Mouse (Mus musculus): Measurements from ENCODE around the gene Prr36. TPM values are rescaled to one million over a fixed set of nuclear protein-coding genes. Genes with fewer than 3 reads are reported as not detected.

The Prr36 gene
- polyA plus RNA-seq, 1 experiment from 2014 or later = 7.5 TPM

GRCm38 (mm10) chr8:4213210-4214005 is 3.9 kb downstream of the Prr36 start:
- peak overlapping the region; percentile 84 for H3K4me2 ChIP-seq

GRCm38 (mm10) chr8:4212809-4213209 is 4.5 kb downstream of the Prr36 start:
- H3K36me3 ChIP-seq = peaks cover 6% of the 10 kb centered on the region; the same call in 1 of the 2 replicates
- H3K9me3 ChIP-seq = no peaks in the 10 kb centered on the region
- H3K27me3 ChIP-seq = peaks cover 28% of the 10 kb centered on the region
- peak overlapping the region; percentile 84 for H3K4me2 ChIP-seq
- peak overlapping the region; percentile 41 for H3K4me3 ChIP-seq
- H3K27ac ChIP-seq = peak overlapping the region; percentile 85
- peak; percentile 10; the same call in 1 of the 2 replicates for ATAC-seq (ENCODE audit: borderline replicate concordance, extremely low read depth, low FRiP score, low TSS enrichment)
- H3K9ac ChIP-seq = peak overlapping the region; percentile 36
- WGBS = under 1% methylated on average over 25 of the region's 25 CpGs
- H3K4me1 ChIP-seq = peaks cover 36% of the 10 kb centered on the region

More at GRCm38 (mm10) chr8:4213210-4214005, 3.9 kb downstream of the Prr36 start:
- Histone ChIP-seq H3K27me3 (peaks cover 34% of the 10 kb centered on the region), H3K36me3 (peaks cover 6% of the 10 kb centered on the region; the same call in 1 of the 2 replicates), H3K4me1 (peaks cover 36% of the 10 kb centered on the region), H3K27ac (peak overlapping the region; percentile 85), H3K4me3 (peak overlapping the region; percentile 41), H3K9me3 (no peaks in the 10 kb centered on the region), H3K9ac (peak overlapping the region; percentile 36)
- 2% methylated on average over 18 of the region's 18 CpGs for WGBS
- ATAC-seq (ENCODE audit: borderline replicate concordance, extremely low read depth, low FRiP score, low TSS enrichment) = peak; percentile 70

DNA sequence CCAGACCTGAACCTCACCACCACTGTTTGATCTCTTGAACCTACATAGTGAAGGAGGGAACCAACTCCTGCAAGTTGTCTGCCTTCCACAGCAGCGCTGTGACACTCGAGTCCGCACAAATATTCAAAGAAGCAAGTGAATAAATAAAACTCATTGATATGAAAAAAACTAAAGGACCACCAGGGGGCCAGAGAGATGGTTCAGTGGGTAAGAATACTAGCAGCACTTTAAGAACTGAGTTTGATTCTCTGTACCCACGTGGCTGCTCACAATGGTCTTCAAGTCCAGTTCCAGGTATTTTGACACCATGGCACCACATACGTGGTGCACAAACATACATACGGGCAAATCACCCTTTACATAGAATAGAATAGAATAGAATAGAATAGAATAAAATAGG is 6.2 kb downstream of the Prr36 start:
- Histone ChIP-seq H3K9me3 (no peaks in the 10 kb centered on the region), H3K4me2 (no peak overlapping the region), H3K27ac (no peak overlapping the region), H3K9ac (no peak overlapping the region), H3K4me3 (no peak overlapping the region), H3K4me1 (peaks cover 37% of the 10 kb centered on the region), H3K36me3 (peaks cover 6% of the 10 kb centered on the region; the same call in 1 of the 2 replicates), H3K27me3 (peaks cover 17% of the 10 kb centered on the region)
- no peak for ATAC-seq (ENCODE audit: borderline replicate concordance, extremely low read depth, low FRiP score, low TSS enrichment)
- WGBS = 60% methylated on average over 6 of the region's 6 CpGs

GRCm38 (mm10) chr8:4207016-4207350 is 10.3 kb downstream of the Prr36 start:
- 0 out of 2 replicates have a peak overlapping the region, but pooled peaks have one; percentile 10 for H3K9ac ChIP-seq
- ATAC-seq (ENCODE audit: borderline replicate concordance, extremely low read depth, low FRiP score, low TSS enrichment) = no peak
- H3K27ac ChIP-seq = no peak overlapping the region
- peaks cover 17% of the 10 kb centered on the region for H3K27me3 ChIP-seq
- no peak overlapping the region for H3K4me3 ChIP-seq
- peaks cover 16% of the 10 kb centered on the region for H3K4me1 ChIP-seq
- H3K9me3 ChIP-seq = no peaks in the 10 kb centered on the region
- 72% methylated on average over 2 of the region's 2 CpGs for WGBS
- peaks cover 6% of the 10 kb centered on the region; the same call in 1 of the 2 replicates for H3K36me3 ChIP-seq
- H3K4me2 ChIP-seq = peak overlapping the region; percentile 28; the same call in 1 of the 2 replicates

DNA sequence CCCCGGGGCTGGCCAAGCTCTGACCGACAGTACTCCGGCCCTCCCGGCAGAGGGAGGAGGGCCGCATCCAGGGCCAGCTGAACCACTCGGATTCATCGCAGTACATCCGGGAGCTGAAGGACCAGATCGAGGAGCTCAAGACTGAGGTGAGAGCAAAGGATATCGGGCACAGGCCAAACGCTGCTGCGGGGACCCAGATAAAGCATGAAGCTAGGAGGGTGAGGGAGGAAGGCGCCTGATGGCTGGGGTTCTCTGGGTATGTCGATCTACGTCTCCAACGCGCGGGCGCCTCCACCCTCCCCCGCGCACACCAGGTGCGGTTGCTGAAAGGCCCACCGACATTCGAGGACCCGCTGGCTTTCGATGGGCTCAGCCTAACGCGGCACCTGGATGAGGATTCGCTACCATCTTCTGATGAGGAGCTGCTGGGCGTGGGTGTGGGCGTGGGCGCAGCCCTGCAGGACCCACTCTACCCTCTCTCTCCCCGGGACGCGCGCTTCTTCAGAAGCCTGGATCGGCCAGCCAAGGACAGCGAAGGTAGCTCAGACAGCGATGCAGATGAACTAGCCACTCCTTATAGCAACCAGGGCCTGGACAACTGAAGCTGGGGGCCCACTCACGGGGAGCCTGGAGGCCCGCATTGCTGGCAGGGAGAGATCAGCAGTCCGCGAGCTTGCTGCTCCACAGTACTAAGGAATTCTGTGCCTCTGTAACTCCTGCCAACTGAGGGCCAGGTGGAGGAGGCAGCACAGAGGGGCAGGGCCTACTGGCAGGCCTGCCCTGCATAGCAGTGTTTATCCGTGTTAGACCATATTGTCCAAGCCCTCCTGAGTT is 10.9 kb downstream of the Prr36 start:
- ATAC-seq (ENCODE audit: borderline replicate concordance, extremely low read depth, low FRiP score, low TSS enrichment) = 0 out of 2 replicates have a peak, but pooled peaks have one; percentile 35
- no peaks in the 10 kb centered on the region for H3K9me3 ChIP-seq
- peak overlapping the region; percentile 28 for H3K4me2 ChIP-seq
- peaks cover 17% of the 10 kb centered on the region for H3K27me3 ChIP-seq
- H3K4me3 ChIP-seq = no peak overlapping the region
- peaks cover 6% of the 10 kb centered on the region; the same call in 1 of the 2 replicates for H3K36me3 ChIP-seq
- H3K4me1 ChIP-seq = peaks cover 16% of the 10 kb centered on the region
- 24% methylated on average over 44 of the region's 44 CpGs for WGBS
- peak overlapping the region; percentile 10; the same call in 1 of the 2 replicates for H3K9ac ChIP-seq
- no peak overlapping the region for H3K27ac ChIP-seq

- no peak overlapping the region for H3K27ac ChIP-seq
- H3K27me3 ChIP-seq = peaks cover 17% of the 10 kb centered on the region
- peak overlapping the region; percentile 28 for H3K4me2 ChIP-seq
- no peak for ATAC-seq (ENCODE audit: borderline replicate concordance, extremely low read depth, low FRiP score, low TSS enrichment)
- no peaks in the 10 kb centered on the region for H3K9me3 ChIP-seq
- WGBS = 35% methylated on average over 38 of the region's 38 CpGs
- H3K4me3 ChIP-seq = no peak overlapping the region
- H3K9ac ChIP-seq = no peak overlapping the region
- H3K36me3 ChIP-seq = peaks cover 6% of the 10 kb centered on the region; the same call in 1 of the 2 replicates
- H3K4me1 ChIP-seq = peaks cover 16% of the 10 kb centered on the region
Observed at GRCm38 (mm10) chr8:4205246-4206123, 11.8 kb downstream of the Prr36 start.

GRCm38 (mm10) chr8:4201321-4201720 is 15.9 kb downstream of the Prr36 start:
- Histone ChIP-seq H3K9ac (no peak overlapping the region), H3K4me3 (no peak overlapping the region), H3K9me3 (no peaks in the 10 kb centered on the region), H3K27me3 (peaks cover 14% of the 10 kb centered on the region), H3K27ac (no peak overlapping the region), H3K4me2 (no peak overlapping the region), H3K4me1 (peaks cover 8% of the 10 kb centered on the region), H3K36me3 (0 out of 2 replicates have a peak, but pooled peaks cover 2% of the 10 kb centered on the region)
- WGBS = 54% methylated on average over 2 of the region's 2 CpGs
- no peak for ATAC-seq (ENCODE audit: borderline replicate concordance, extremely low read depth, low FRiP score, low TSS enrichment)

DNA sequence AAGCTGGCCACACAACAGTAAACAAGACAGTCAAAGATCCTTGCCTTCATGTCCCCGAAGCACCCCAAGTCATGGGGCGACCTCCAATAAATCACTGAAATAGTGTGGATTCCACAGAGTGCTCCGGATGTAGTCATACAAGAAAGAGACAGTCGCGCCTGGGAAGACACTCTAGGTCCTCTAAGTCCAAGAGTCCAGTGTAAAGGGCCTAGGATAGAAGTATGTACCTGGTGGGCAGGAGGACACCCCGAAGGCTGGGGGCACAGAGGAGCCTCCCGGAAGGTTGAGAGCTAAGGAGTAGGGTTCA is 23.7 kb downstream of the Prr36 start:
- Histone ChIP-seq H3K9ac (no peak overlapping the region), H3K27me3 (no peaks in the 10 kb centered on the region), H3K4me2 (peak overlapping the region; percentile 28; the same call in 1 of the 2 replicates), H3K4me1 (peaks cover 6% of the 10 kb centered on the region; the same call in 1 of the 2 replicates), H3K4me3 (no peak overlapping the region), H3K27ac (no peak overlapping the region), H3K9me3 (no peaks in the 10 kb centered on the region), H3K36me3 (peaks cover under 1% of the 10 kb centered on the region; the same call in 1 of the 2 replicates)
- ATAC-seq (ENCODE audit: borderline replicate concordance, extremely low read depth, low FRiP score, low TSS enrichment) = no peak; the same call in 1 of the 2 replicates
- WGBS = 47% methylated on average over 7 of the region's 7 CpGs

GRCm38 (mm10) chr8:4192807-4193587 is 24.3 kb downstream of the Prr36 start:
- ATAC-seq (ENCODE audit: borderline replicate concordance, extremely low read depth, low FRiP score, low TSS enrichment) = peak; percentile 91
- 9% methylated on average over 18 of the region's 18 CpGs for WGBS
- no peak overlapping the region for H3K27ac ChIP-seq

DNA sequence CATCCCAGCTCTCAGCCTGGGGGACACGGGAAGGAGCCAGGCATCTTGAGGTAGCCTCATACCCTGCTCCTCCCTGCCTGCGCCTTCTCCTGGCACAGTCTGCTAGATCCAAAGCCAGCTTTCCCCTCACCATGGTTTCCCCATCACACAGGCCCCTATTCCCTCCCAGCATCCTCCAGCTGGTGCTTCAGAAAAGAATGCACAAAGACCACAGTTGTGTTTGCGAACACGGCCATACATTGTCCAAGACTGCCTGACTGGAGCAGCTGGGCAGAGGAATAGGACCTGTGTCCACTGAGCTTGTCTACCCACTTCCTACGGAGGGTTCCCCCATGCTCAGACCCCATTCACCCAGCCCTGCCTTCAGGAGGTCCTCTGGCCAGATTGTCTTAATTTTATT is 25.0 kb downstream of the Prr36 start:
- H3K9me3 ChIP-seq = no peaks in the 10 kb centered on the region
- H3K4me2 ChIP-seq = no peak overlapping the region
- H3K27me3 ChIP-seq = no peaks in the 10 kb centered on the region
- no peak overlapping the region for H3K27ac ChIP-seq
- H3K4me3 ChIP-seq = no peak overlapping the region
- peaks cover 6% of the 10 kb centered on the region; the same call in 1 of the 2 replicates for H3K4me1 ChIP-seq
- H3K9ac ChIP-seq = no peak overlapping the region
- ATAC-seq (ENCODE audit: borderline replicate concordance, extremely low read depth, low FRiP score, low TSS enrichment) = no peak
- 48% methylated on average over 5 of the region's 5 CpGs for WGBS
- H3K36me3 ChIP-seq = peaks cover 2% of the 10 kb centered on the region

More at GRCm38 (mm10) chr8:4192807-4193587, 24.3 kb downstream of the Prr36 start:
- Histone ChIP-seq H3K36me3 (peaks cover 2% of the 10 kb centered on the region; the same call in 1 of the 2 replicates), H3K9me3 (no peaks in the 10 kb centered on the region), H3K4me2 (peak overlapping the region; percentile 28; the same call in 1 of the 2 replicates), H3K27me3 (no peaks in the 10 kb centered on the region), H3K4me3 (no peak overlapping the region), H3K9ac (no peak overlapping the region), H3K4me1 (peaks cover 6% of the 10 kb centered on the region; the same call in 1 of the 2 replicates)
